Mouse (Mus musculus) kidney, postnatal 0 days (tissue): ENCODE results near the gene Mlf2. TPM values are rescaled to one million over a fixed set of nuclear protein-coding genes. Genes with fewer than 3 reads are reported as not detected.

Experiments used
- ATAC-seq: fragments of 200-750 bp; cut with Nextera tagmentation; replicated peaks from 2 replicates; pipeline ENCODE4 v1.8.0; 2017; ENCODE audit warnings: low read depth, moderate number of reproducible peaks, moderate TSS enrichment, moderate library complexity; ENCODE audit not compliant: low FRiP score
- DNase-seq: peaks from one replicate; pipeline ENCODE4 v3.0.0-alpha.2; 2016; ENCODE audit warnings: low spot score
- H3K27ac ChIP-seq: fragments of 300-500 bp; sonication (generic); 2 replicates; pipeline ENCODE4 v1.5.1; 2014; ENCODE audit warnings: mild to moderate bottlenecking
- H3K27me3 ChIP-seq: fragments of 300-500 bp; sonication (generic); 2 replicates; pipeline ENCODE4 v1.6.1; 2014; ENCODE audit warnings: low read length, mixed read lengths; ENCODE audit not compliant: insufficient read depth
- H3K36me3 ChIP-seq: fragments of 300-500 bp; sonication (generic); 2 replicates; pipeline ENCODE4 v1.6.1; 2014; ENCODE audit warnings: low read length, mixed read lengths; ENCODE audit not compliant: insufficient read depth
- H3K4me1 ChIP-seq: fragments of 300-500 bp; sonication (generic); replicated peaks from 2 replicates; pipeline ENCODE4 v1.6.1; 2014; ENCODE audit warnings: antibody characterized with exemption, low read length, mixed read lengths; ENCODE audit not compliant: insufficient read depth
- H3K4me2 ChIP-seq: fragments of 300-500 bp; sonication (generic); 2 replicates; pipeline ENCODE4 v1.6.1; 2014; ENCODE audit warnings: mild to moderate bottlenecking, low read length, moderate library complexity, mixed read lengths
- H3K4me3 ChIP-seq: fragments of 300-500 bp; sonication (generic); replicated peaks from 2 replicates; pipeline ENCODE4 v1.5.1; 2014; ENCODE audit warnings: low read depth, low read length
- H3K9ac ChIP-seq: fragments of 300-500 bp; sonication (generic); 2 replicates; pipeline ENCODE4 v1.6.1; 2014; ENCODE audit warnings: low read depth, low read length
- H3K9me3 ChIP-seq: fragments of 300-500 bp; sonication (generic); replicated peaks from 2 replicates; pipeline ENCODE4 v1.6.1; 2016; ENCODE audit warnings: low read length, inconsistent platforms, mixed read lengths
- CTCF ChIP-seq: IDR thresholded peaks from 2 replicates; pipeline ENCODE4 v1.5.1; 2016; ENCODE audit warnings: antibody characterized with exemption, low read depth, mild to moderate bottlenecking, moderate library complexity
- WGBS: fragments of 180-500 bp; shearing (Covaris S2); extraction: QIAGEN DNeasy Blood & Tissue Kit; methylation state at CpG from one replicate; pipeline ENCODE4 v1.1.7; 2014; 5-methylcytosine and 5-hydroxymethylcytosine counted together
- polyA plus RNA-seq: library from polyadenylated mRNA; unstranded; fragments of >200 nt; fragmentation: Nextera tagmentation; extraction: Ambion mirVana; gene quantifications from 2 replicates; pipeline ENCODE4 v1.2.1, GENCODE M21; 2015

Mlf2 gene
- polyA plus RNA-seq, 1 experiment from 2014 or later = 348 TPM

DNA sequence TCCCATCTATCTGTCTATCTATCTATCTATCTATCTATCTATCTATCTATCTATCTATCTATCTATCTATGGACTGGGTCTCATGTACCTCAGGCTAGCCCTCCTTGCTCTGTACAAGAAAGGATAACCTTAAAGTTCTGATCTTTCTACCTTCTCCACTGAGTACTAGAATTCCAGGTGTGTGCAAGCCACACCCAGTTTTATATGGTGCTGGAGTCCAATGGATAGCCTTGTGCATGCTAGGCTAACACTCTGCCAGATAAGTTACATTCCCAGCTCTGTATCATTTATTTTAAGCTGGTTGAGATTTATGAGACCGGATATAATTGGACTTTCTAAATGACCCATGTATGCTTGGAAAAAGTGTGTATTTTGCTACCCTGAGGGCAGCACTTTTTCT is 10.5 kb downstream of the Mlf2 start:
- Histone ChIP-seq H3K36me3 (peaks cover 21% of the 10 kb centered on the region; the same call in 1 of the 2 replicates), H3K27ac (no peak overlapping the region), H3K4me1 (no peaks in the 10 kb centered on the region), H3K9me3 (no peaks in the 10 kb centered on the region), H3K4me2 (no peak overlapping the region), H3K4me3 (no peak overlapping the region), H3K9ac (no peak overlapping the region), H3K27me3 (no peaks in the 10 kb centered on the region)
- TF ChIP-seq CTCF = no peak
- ATAC-seq (no peak), DNase-seq (no peak)
- WGBS = 97% methylated on average over 1 of the region's 1 CpGs

DNA sequence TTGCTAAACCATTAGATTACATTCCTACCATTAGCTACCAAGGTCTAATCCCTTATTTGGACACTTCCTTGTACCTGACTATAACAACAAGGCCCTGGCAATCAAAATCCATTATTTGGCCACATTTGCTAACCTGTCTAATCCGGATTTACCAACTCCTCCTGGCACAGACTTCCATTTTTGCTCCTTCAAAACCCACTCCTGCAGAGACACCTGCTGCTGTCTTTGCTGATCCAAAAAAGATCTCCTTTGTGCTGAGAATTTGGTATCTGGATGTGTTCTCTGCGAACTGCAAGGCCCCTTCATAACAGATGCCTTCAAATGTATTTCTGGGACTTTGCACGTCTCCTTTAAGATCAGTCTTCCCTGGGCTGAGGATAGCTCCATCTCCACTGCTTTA is 12.3 kb downstream of the Mlf2 start:
- Histone ChIP-seq H3K27ac (no peak overlapping the region), H3K9ac (no peak overlapping the region), H3K4me3 (no peak overlapping the region), H3K27me3 (no peaks in the 10 kb centered on the region), H3K9me3 (no peaks in the 10 kb centered on the region), H3K36me3 (0 out of 2 replicates have a peak, but pooled peaks cover 5% of the 10 kb centered on the region), H3K4me2 (no peak overlapping the region), H3K4me1 (no peaks in the 10 kb centered on the region)
- WGBS = 90% methylated on average over 3 of the region's 3 CpGs
- no peak for DNase-seq
- no peak for TF ChIP-seq CTCF
- ATAC-seq = no peak

DNA sequence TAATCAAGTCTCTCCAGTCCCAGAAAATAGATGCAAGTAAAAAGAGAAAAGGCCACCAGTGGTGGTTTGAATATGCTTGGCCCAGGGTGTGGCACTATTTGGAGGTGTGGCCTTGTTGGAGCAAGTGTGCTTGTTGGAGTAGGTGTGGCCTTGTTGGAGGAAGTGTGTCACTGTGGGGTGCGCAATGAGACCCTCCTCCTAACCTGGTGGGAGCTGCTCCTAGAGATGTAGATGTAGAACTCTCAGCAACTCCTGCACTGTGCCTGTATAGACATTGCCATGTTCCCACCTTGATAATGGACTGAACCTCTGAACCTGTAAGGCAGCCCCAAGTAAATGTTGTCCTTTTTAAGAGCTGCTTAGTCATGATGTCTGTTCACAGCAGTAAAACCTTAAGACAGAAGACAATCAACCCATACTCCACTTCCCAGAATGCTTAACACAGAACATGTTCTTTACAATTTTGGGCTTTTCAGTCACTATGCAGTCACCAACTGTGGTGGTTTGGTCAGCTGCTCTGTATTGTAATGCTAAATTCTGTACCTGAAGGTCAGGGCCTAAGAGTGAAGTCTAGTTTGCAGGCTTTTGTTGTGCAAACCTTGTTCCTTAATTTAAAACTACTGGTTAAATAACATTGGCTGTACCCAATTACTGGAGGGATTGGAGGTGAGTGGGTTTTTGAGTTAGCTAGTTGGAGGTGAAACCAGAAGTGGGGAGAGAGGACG is 23.0 kb downstream of the Mlf2 start:
- 91% methylated on average over 2 of the region's 2 CpGs for WGBS
- Histone ChIP-seq H3K4me3 (no peak overlapping the region), H3K27ac (no peak overlapping the region), H3K27me3 (no peaks in the 10 kb centered on the region), H3K4me2 (no peak overlapping the region), H3K36me3 (peaks cover 19% of the 10 kb centered on the region), H3K4me1 (no peaks in the 10 kb centered on the region), H3K9me3 (no peaks in the 10 kb centered on the region), H3K9ac (no peak overlapping the region)
- TF ChIP-seq CTCF = no peak
- ATAC-seq (no peak), DNase-seq (no peak)

DNA sequence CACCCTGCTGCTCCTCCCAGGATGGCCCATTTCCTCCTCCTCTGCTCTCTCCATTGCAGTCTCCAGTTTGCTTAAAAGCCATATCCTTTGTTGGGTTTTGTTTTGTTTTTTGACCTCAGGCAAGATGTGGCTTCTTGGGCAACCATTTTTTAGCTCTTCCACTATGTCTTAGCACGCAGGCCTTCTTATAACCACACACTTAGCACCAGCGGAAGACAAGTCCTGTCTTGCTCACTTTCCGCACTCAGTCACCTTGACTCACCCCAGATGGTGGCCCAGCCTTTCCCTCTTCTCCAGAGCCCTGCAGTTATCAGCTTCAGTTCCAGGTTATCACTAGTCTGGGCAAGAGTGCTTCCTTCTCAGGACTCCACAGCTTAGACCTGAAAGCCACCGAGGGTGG is 24.0 kb downstream of the Mlf2 start:
- H3K4me1 ChIP-seq = no peaks in the 10 kb centered on the region
- no peaks in the 10 kb centered on the region for H3K9me3 ChIP-seq
- no peak overlapping the region for H3K9ac ChIP-seq
- WGBS = 96% methylated on average over 4 of the region's 4 CpGs
- H3K4me2 ChIP-seq = no peak overlapping the region
- DNase-seq (no peak), ATAC-seq (no peak)
- TF ChIP-seq CTCF = no peak
- no peak overlapping the region for H3K4me3 ChIP-seq
- H3K27ac ChIP-seq = no peak overlapping the region
- H3K36me3 ChIP-seq = peaks cover 30% of the 10 kb centered on the region
- no peaks in the 10 kb centered on the region for H3K27me3 ChIP-seq

DNA sequence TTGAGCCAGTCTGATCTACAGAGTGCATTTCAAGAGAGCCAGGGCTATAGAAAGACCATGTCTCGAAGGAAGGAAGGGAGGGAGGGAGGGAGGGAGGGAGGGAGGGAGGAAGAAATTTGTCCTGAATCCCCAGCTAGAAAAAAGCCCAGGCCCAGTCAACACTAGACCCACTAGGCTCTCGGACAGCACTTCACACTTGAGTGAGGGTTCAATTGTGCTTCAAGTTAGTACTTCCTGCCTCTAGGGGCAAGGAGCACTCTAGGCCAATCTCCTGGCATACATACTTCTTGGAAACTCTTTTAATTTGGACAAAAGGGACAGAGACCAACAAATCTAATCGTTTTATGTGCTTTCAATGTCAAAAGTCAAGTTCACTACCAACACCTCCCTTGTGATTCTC is 26.9 kb downstream of the Mlf2 start:
- H3K9ac ChIP-seq = no peak overlapping the region
- DNase-seq (no peak), ATAC-seq (no peak)
- no peaks in the 10 kb centered on the region for H3K4me1 ChIP-seq
- no peaks in the 10 kb centered on the region for H3K27me3 ChIP-seq
- no peak for TF ChIP-seq CTCF
- no peak overlapping the region for H3K4me2 ChIP-seq
- no peak overlapping the region for H3K27ac ChIP-seq
- WGBS = 64% methylated on average over 3 of the region's 3 CpGs
- H3K9me3 ChIP-seq = no peaks in the 10 kb centered on the region
- peaks cover 36% of the 10 kb centered on the region for H3K36me3 ChIP-seq
- no peak overlapping the region for H3K4me3 ChIP-seq

DNA sequence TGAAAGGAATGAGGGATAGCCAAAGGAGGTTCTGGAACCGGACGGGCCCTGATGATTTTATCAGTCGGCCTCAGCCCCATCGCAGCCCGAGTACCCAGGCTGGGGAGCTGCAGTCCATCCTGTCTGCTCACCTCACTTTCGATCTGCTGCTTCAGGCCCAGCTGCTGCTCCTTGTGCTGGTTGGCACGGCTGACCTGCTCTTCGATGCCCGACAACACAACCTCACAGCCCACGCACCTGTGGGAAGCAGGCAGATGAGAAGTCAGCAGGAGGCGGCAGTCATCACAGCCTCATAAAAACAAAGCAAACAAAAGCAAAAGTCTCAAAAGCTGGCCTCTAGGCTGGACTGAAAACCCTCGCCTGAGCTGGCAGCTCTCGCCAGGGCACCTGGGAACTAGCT is 28.8 kb downstream of the Mlf2 start:
- no peak overlapping the region for H3K4me3 ChIP-seq
- H3K9me3 ChIP-seq = no peaks in the 10 kb centered on the region
- WGBS = 83% methylated on average over 13 of the region's 13 CpGs
- TF ChIP-seq CTCF = no peak
- peaks cover 36% of the 10 kb centered on the region for H3K36me3 ChIP-seq
- H3K4me2 ChIP-seq = no peak overlapping the region
- DNase-seq (no peak), ATAC-seq (no peak)
- peaks cover 5% of the 10 kb centered on the region; the same call in 1 of the 2 replicates for H3K4me1 ChIP-seq
- no peaks in the 10 kb centered on the region for H3K27me3 ChIP-seq
- no peak overlapping the region for H3K9ac ChIP-seq
- H3K27ac ChIP-seq = no peak overlapping the region

DNA sequence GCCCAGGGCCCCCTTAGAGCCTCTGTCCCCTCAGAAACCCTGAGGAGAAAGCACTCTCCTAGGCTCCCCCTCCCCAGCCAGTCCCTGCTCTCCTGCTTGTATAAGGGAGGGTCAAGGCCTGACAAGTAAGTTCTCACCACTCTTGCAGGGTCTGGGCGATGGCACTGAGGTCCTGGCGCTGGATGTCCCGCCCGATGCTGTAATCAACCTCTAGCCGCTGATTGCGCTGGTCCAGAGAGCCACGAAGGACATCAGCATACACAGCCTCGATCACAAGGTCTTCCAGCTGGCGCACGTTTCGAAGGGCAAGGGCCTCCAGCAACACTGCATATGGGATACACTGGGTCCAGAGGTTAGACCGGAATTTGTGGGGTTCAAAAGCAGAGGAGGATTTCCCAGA is 29.8 kb downstream of the Mlf2 start:
- 90% methylated on average over 12 of the region's 12 CpGs for WGBS
- Histone ChIP-seq H3K4me2 (no peak overlapping the region), H3K27ac (no peak overlapping the region), H3K36me3 (peaks cover 32% of the 10 kb centered on the region), H3K4me3 (no peak overlapping the region), H3K4me1 (peaks cover 5% of the 10 kb centered on the region; the same call in 1 of the 2 replicates), H3K27me3 (no peaks in the 10 kb centered on the region), H3K9ac (no peak overlapping the region), H3K9me3 (no peaks in the 10 kb centered on the region)
- ATAC-seq (no peak), DNase-seq (no peak)
- no peak for TF ChIP-seq CTCF
